Mouse (Mus musculus) adrenal gland, postnatal 4 days (tissue): ENCODE results near the gene Aip. TPM values are rescaled to one million over a fixed set of nuclear protein-coding genes. Genes with fewer than 3 reads are reported as not detected.

Experiments
- DNase-seq, 2 experiments: peaks; one replicate each; pipeline ENCODE4 v3.0.0; 2021 to 2022; ENCODE audit warnings: low spot score in 2 of 2, mixed read lengths in 2 of 2
- total RNA-seq, 2 experiments: library from RNA; stranded (reverse); gene quantifications; 2 replicates each; pipeline ENCODE4 v1.2.3; 2021

The Aip gene
- total RNA-seq, 2 experiments from 2014 or later = 86.1 to 88.5 TPM

- peak in 1 of 2 experiments; percentile 33 for DNase-seq
These were observed 11.8 kb downstream of the Aip start for GRCm38 (mm10) chr19:4113806-4114230.

GRCm38 (mm10) chr19:4113186-4113805 is 12.4 kb downstream of the Aip start:
- peak; percentile 73 to 81 for DNase-seq

- DNase-seq = no peak
These were observed 13.3 kb downstream of the Aip start for GRCm38 (mm10) chr19:4112063-4112960.

GRCm38 (mm10) chr19:4108535-4108934 is 17.1 kb downstream of the Aip start:
- DNase-seq = no peak

- no peak for DNase-seq
These were observed 19.0 kb downstream of the Aip start for GRCm38 (mm10) chr19:4106654-4107053.

- DNase-seq = no peak
These were observed 20.9 kb downstream of the Aip start for GRCm38 (mm10) chr19:4104675-4105194.

GRCm38 (mm10) chr19:4103792-4104191 is 21.9 kb downstream of the Aip start:
- no peak for DNase-seq

- DNase-seq = no peak
These were observed 22.4 kb downstream of the Aip start for GRCm38 (mm10) chr19:4103294-4103693.

- no peak for DNase-seq
These were observed 23.0 kb downstream of the Aip start for GRCm38 (mm10) chr19:4102626-4103025.

GRCm38 (mm10) chr19:4102049-4102448 is 23.6 kb downstream of the Aip start:
- no peak for DNase-seq

- no peak for DNase-seq
These were observed 24.2 kb downstream of the Aip start for GRCm38 (mm10) chr19:4101466-4101865.

GRCm38 (mm10) chr19:4100718-4101261 is 24.9 kb downstream of the Aip start:
- peak in 1 of 2 experiments; percentile 33 for DNase-seq

GRCm38 (mm10) chr19:4099837-4100717 is 25.6 kb downstream of the Aip start, which contains the start of gene Pitpnm1:
Gene Pitpnm1 (plus strand): TSS chr19:4099998.
- peak; percentile 47 to 51 for DNase-seq

- DNase-seq = peak; percentile 75 to 89
These were observed 26.6 kb downstream of the Aip start for GRCm38 (mm10) chr19:4099056-4099455.

- DNase-seq = no peak
These were observed 27.2 kb downstream of the Aip start for GRCm38 (mm10) chr19:4098426-4098825.

- DNase-seq = no peak
These were observed 28.2 kb downstream of the Aip start for GRCm38 (mm10) chr19:4097441-4097825.

GRCm38 (mm10) chr19:4096642-4097440 is 28.8 kb downstream of the Aip start, which contains the start of gene Cdk2ap2:
Gene Cdk2ap2 (plus strand): TSS chr19:4097182.
- DNase-seq = peak; percentile 98 to 99

GRCm38 (mm10) chr19:4095802-4096201 is 29.9 kb downstream of the Aip start:
- DNase-seq = no peak

GRCm38 (mm10) chr19:4094774-4095303 is 30.8 kb downstream of the Aip start:
- no peak for DNase-seq

GRCm38 (mm10) chr19:4094348-4094747 is 31.3 kb downstream of the Aip start:
- DNase-seq = no peak
